Mouse (Mus musculus): Measurements from ENCODE around the gene Areg.

DNA sequence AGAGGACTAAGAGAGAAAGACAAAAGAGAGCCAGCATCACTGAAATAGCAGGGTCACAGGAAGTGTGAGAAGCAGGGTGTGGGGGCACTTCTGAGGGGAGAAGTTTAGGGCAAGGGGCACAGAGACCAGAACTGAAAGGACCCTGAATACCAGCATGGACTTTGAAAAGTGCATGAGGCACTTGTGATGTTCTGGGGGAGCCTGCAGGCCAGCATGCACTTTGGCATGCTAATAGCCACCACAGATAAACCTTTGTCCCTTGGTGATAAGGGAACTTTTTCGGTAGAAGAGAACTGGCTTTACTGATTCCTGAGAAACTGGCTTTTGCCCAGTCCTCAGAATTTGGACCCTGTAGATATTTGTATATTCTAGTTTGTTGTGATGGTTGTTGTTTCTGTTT is 4.4 kb upstream of the Areg start:
- no peak for TF ChIP-seq HCFC1 (IDR thresholded peaks at IDR 0.05; ENCODE audit: borderline replicate concordance, insufficient read depth, low read length)
- no peak for TF ChIP-seq MAFK (IDR thresholded peaks at IDR 0.05; ENCODE audit: insufficient read depth, low read depth, low read length)

All from ES-E14 (cell line).